Mouse (Mus musculus) left cerebral cortex, adult 2 months (tissue): Measurements from ENCODE around the gene Gadl1. TPM values are rescaled to one million over a fixed set of nuclear protein-coding genes. Genes with fewer than 3 reads are reported as not detected.
"Not testable (repeated sequence)": the region's sequence is repeated elsewhere in the genome, so short reads cannot be mapped to it uniquely, and the experiment has no call there.

Experiments
- DNase-seq, 2 experiments: peaks; one replicate each; pipeline ENCODE4 v3.0.0; 2021 to 2022; ENCODE audit warnings: low spot score in 2 of 2, mixed read lengths in 1 of 2; ENCODE audit errors: extremely low spot score in 1 of 2
- H3K27ac ChIP-seq: fragments of 200-600 bp; 2 replicates; pipeline ENCODE4 v1.8.1; 2022
- H3K4me3 ChIP-seq: fragments of 200-600 bp; 2 replicates; pipeline ENCODE4 v1.8.1; 2022
- CTCF ChIP-seq: fragments of 200-600 bp; IDR thresholded peaks from 2 replicates; pipeline ENCODE4 v1.8.1; 2022; ENCODE audit warnings: antibody characterized with exemption, mild to moderate bottlenecking, moderate library complexity
- intact Hi-C: fragments of 180-260 bp; cut with DNase I; formaldehyde crosslinking; loops from one replicate; pipeline ENCODE4 v1.15.1; 2025
- total RNA-seq, 2 experiments: library from RNA; stranded (reverse); gene quantifications; 2 replicates each; pipeline ENCODE4 v1.2.3; 2021

Gadl1 gene
- total RNA-seq, 2 experiments from 2014 or later: 0.57 to 0.61 TPM

- no peak for DNase-seq
- Histone ChIP-seq H3K4me3 (no peak overlapping the region), H3K27ac (no peak overlapping the region)
- TF ChIP-seq CTCF: no peak
- intact Hi-C loops: loop anchor here (5.0 kb wide), 3 partner anchors 158 to 953 kb away; partner anchors contain the start of gene Stt3b
These were observed 130.7 kb downstream of the Gadl1 start for GRCm38 (mm10) chr9:116039981-116040380.

- intact Hi-C loops: loop anchor here (5.0 kb wide), 3 partner anchors 159 to 954 kb away; partner anchors contain the start of gene Stt3b
- not testable (repeated sequence) for H3K4me3 ChIP-seq, DNase-seq, H3K27ac ChIP-seq
These were observed 131.6 kb downstream of the Gadl1 start for GRCm38 (mm10) chr9:116040852-116041251.

- Histone ChIP-seq H3K27ac (no peak overlapping the region), H3K4me3 (no peak overlapping the region)
- no peak for TF ChIP-seq CTCF
- no peak for DNase-seq
- intact Hi-C loops: loop anchor here (5.0 kb wide), 3 partner anchors 159 to 954 kb away; partner anchors contain the start of gene Stt3b
These were observed 132.1 kb downstream of the Gadl1 start for GRCm38 (mm10) chr9:116041369-116041768.

- TF ChIP-seq CTCF: peak; percentile 98
- H3K27ac ChIP-seq: no peak overlapping the region
- intact Hi-C loops: loop anchor here (2.0 to 5.0 kb wide), 4 partner anchors 159 to 954 kb away; partner anchors contain the start of gene Stt3b
These were observed 132.5 kb downstream of the Gadl1 start for GRCm38 (mm10) chr9:116041787-116042186.

GRCm38 (mm10) chr9:116049985-116050384, 140.7 kb downstream of the Gadl1 start:
- Histone ChIP-seq H3K4me3 (no peak overlapping the region), H3K27ac (no peak overlapping the region)
- intact Hi-C loops: no loop called here
- DNase-seq: no peak
- TF ChIP-seq CTCF: peak; percentile 7

More at GRCm38 (mm10) chr9:116041787-116042186, 132.5 kb downstream of the Gadl1 start:
- peak; percentile 86 to 96 for DNase-seq
- H3K4me3 ChIP-seq: no peak overlapping the region

GRCm38 (mm10) chr9:116053976-116054375, 144.7 kb downstream of the Gadl1 start:
- intact Hi-C loops: no loop called here
- Histone ChIP-seq H3K4me3 (no peak overlapping the region), H3K27ac (no peak overlapping the region)
- no peak for TF ChIP-seq CTCF
- no peak for DNase-seq

- no peak for TF ChIP-seq CTCF
- intact Hi-C loops: no loop called here
- Histone ChIP-seq H3K4me3 (no peak overlapping the region), H3K27ac (no peak overlapping the region)
- DNase-seq: no peak
These were observed 149.2 kb downstream of the Gadl1 start for GRCm38 (mm10) chr9:116058475-116058874.

GRCm38 (mm10) chr9:116059156-116059555, 149.9 kb downstream of the Gadl1 start:
- H3K4me3 ChIP-seq: no peak overlapping the region
- TF ChIP-seq CTCF: peak; percentile 52
- intact Hi-C loops: no loop called here
- no peak overlapping the region for H3K27ac ChIP-seq
- DNase-seq: no peak

GRCm38 (mm10) chr9:116060691-116061090, 151.4 kb downstream of the Gadl1 start:
- intact Hi-C loops: loop anchor here (2.0 to 5.0 kb wide), 2 partner anchors 324 to 487 kb away; no protein-coding TSS in a partner anchor
- no peak for DNase-seq
- Histone ChIP-seq H3K4me3 (no peak overlapping the region), H3K27ac (no peak overlapping the region)
- peak; percentile 88 for TF ChIP-seq CTCF

GRCm38 (mm10) chr9:116064774-116065173, 155.5 kb downstream of the Gadl1 start:
- DNase-seq: no peak
- TF ChIP-seq CTCF: no peak

GRCm38 (mm10) chr9:116071561-116071960, 162.3 kb downstream of the Gadl1 start:
- intact Hi-C loops, DNase-seq, H3K27ac ChIP-seq, H3K4me3 ChIP-seq: not testable (repeated sequence)

More at GRCm38 (mm10) chr9:116064774-116065173, 155.5 kb downstream of the Gadl1 start:
- Histone ChIP-seq H3K27ac (no peak overlapping the region), H3K4me3 (no peak overlapping the region)
- intact Hi-C loops: loop anchor here (5.0 kb wide), 1 partner anchor 483 kb away; no protein-coding TSS in a partner anchor

GRCm38 (mm10) chr9:116076163-116076562, 166.9 kb downstream of the Gadl1 start:
- H3K4me3 ChIP-seq: no peak overlapping the region
- DNase-seq: no peak
- no peak overlapping the region for H3K27ac ChIP-seq
- TF ChIP-seq CTCF: no peak
- intact Hi-C loops: no loop called here

GRCm38 (mm10) chr9:116076946-116077345, 167.7 kb downstream of the Gadl1 start:
- intact Hi-C loops: no loop called here
- no peak for TF ChIP-seq CTCF
- no peak for DNase-seq
- H3K27ac ChIP-seq: no peak overlapping the region
- H3K4me3 ChIP-seq: no peak overlapping the region
